Mouse (Mus musculus): Measurements from ENCODE around the gene Med7. TPM values are rescaled to one million over a fixed set of nuclear protein-coding genes. Genes with fewer than 3 reads are reported as not detected.
A peak's percentile ranks its signal among the peaks of the same experiment; 100 is the strongest.
"Not testable (repeated sequence)": the region's sequence is repeated elsewhere in the genome, so short reads cannot be mapped to it uniquely, and the experiment has no call there.

Gene Med7
- polyA plus RNA-seq, 1 experiment: 7.4 TPM

DNA sequence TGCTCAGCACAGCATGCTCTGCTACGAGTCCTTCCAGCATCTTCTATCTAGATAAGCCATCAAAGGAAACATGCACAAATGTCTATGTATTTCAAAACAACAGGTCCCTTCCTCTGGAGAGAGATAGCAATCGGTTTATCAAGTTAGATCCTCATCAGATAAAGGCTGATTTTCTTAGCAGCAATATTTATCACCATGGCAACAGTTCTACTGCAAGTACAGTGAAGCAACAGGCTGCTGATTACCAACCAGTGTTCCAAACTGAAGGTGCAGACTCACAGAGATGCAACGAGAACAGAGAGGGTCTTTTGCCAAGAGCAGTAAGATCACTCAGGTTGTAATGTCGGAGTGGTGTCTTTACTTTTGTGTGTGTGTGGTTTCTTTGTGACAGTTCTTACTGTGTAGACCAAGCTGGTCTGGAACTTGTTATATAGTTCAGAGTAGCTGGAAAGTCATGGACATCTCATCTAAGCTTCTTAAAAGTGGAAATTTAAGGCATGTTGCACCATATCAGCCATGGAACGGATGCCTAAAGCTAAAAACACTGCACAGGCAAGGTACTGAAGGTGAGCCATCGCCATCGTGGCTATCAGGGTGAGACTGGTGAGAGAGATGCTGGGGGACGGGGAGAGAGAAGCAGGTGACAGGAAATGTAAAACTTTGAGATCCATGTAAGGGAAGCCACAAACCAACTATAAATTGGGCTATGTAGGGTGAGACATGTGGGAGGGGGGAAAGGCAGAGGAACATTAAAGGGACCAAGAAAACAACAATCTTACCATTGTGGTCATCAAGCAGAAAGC is 15.4 kb upstream of the Med7 start:
- DNase-seq (ENCODE audit: low read depth, low spot score): no peak

DNA sequence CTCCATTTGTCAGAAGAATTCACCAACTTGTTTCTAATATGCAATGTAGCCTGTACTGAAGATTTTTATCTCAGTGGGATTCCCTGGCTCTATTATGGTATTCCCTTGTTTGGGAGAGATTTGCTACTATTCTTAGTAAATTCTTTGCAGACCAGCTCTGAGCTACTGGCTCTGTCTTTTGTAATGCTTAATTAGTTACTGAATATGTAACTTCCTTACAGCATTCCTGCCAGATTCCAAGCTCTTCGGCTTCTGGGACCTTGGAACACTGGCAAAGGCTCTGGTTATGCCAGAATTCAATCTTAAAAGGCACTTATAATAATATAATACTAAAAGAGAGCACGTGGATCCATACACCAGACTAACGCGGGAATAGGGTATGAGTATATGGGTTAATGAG is 8.6 kb upstream of the Med7 start:
- 38% methylated on average over 4 of the region's 4 CpGs for WGBS

More for the DNA sequence above, 15.4 kb upstream of the Med7 start:
- 68% methylated on average over 8 of the region's 8 CpGs for WGBS

DNA sequence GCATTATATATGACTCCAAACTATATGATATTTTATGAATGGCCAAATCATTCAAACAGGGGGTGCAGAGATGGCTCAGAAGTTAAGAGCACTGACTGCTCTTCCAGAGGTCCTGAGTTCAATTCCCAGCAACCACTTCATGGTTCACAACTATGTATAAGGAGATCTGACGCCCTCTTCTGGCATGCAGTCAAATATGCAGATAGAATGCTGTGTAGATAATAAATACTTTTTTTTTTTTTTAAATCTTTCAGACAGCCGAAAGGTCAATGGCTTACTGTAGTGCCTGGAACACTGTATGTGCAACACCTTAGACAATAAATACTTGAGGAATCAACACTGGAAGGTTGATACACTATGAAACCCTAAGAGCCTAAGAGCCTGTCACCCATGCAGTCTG is 6.6 kb upstream of the Med7 start:
- DNase-seq (ENCODE audit: low read depth, low spot score): no peak
- 83% methylated on average over 2 of the region's 2 CpGs for WGBS

More for the DNA sequence above, 8.6 kb upstream of the Med7 start:
- DNase-seq (ENCODE audit: low read depth, low spot score): not testable (repeated sequence)

DNA sequence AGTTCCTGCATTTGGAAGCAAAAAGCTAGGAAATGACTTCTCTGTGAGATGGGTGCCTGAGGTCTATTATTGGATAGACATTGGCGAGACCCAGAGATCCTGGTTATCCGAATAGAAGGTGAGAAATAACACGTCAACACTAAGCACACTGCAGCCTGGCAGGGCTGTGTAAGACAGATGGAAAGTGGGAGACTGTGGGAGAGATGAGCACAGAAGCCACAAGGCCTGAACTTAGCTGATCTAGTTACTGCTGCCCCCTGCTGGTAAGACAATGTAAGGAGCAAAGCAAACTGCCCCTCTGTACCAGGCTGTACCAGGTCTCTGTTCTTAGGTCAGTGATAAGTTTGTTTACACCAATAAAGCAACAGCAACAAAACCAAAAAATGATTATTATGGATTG is 5.6 kb upstream of the Med7 start:
- WGBS: 41% methylated on average over 3 of the region's 3 CpGs
- peak; percentile 32 for DNase-seq (ENCODE audit: low read depth, low spot score)

DNA sequence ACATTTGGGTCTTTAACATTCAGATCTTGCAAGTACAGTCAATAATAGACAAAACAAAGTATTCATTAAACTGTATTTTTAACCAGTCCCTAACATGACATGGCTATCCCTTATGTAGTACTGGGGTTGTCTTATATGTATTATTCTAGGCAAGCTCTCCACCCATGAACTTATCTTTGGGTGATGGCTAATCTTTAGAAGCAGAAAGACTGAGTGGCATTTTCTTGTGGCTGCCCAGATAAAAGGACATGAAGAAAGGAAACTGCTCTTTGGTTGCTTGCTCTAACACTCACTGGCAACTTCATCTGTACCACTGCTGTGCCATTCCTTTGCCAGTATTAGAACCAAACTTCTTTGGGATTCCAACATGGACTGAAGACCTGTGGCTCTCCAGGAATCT is 1.4 kb upstream of the Med7 start:
- DNase-seq (ENCODE audit: low read depth, low spot score): no peak

DNA sequence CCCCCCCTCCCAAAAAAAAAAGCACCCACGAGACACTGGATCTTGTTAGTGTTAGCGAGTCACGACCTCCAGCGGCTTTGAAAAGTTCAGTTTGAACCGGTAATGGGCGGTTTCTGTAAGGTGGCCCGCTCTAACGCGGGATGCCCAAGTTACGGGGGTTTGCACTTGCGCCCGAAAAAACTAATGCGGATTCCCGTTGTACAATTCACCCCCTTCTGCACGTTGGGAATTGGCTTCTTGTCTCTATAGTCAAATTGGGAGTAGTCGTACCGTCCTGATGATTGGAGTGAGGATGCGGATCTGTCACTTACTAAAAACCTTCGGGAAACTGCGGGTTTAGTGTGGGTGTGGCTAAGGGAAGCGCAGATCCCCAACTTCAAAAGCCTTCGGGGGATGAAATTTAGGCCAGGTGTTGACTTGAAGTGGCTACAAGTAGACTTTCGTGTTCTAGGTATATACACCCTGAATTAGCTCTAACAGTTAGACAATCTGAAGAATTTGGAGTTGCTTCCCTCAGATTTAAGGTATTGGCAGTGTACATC is 805 bp downstream of the Med7 start:
- DNase-seq (ENCODE audit: low read depth, low spot score): peak; percentile 22
- 3% methylated on average over 23 of the region's 23 CpGs for WGBS

DNA sequence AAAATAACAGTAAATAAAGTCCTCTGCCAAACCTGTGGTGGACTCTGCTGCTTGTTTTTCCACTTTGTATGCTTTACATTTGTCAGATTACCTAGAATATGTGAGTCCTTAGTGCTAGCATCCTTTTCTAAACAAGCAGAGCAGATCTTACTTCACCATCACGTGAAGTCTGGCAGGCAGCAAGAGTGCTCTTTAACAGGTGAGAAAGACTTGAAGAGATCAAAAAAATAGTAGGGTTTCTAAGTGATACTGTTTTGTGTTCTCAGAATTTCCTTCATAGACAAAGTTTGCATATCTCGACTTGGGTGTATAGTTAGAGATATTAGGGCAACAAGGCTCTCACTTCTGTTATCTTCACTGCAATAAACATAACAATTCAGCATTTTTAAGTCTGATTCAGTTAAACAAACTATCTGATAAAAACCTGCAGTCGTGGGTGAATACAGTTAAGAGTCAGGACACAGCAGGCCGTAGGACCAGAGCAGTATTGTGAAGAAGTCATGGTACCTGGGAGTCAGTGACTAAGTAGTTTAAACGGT is 2.3 kb downstream of the Med7 start:
- no peak for DNase-seq (ENCODE audit: low read depth, low spot score)
- 71% methylated on average over 5 of the region's 5 CpGs for WGBS

DNA sequence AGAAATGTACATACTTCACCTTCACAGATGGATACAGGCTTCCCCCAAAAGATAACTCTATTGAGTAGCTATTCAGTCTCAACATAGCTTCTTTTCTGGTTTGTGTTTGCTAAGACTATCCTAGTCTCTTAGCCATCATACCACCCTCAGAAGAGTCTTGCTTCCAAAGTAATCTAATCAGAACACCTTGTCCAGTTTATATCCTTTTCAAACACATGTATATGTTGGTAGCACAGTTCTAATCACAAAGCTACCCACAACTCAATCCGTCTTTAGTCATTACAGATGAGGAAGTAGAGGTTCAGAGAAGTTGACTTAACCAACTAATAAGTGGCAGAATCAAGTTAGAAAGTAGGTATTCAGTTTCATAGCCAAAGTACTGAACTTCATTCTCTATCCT is 5.0 kb downstream of the Med7 start:
- no peak for DNase-seq (ENCODE audit: low read depth, low spot score)
- 81% methylated on average over 1 of the region's 1 CpGs for WGBS

DNA sequence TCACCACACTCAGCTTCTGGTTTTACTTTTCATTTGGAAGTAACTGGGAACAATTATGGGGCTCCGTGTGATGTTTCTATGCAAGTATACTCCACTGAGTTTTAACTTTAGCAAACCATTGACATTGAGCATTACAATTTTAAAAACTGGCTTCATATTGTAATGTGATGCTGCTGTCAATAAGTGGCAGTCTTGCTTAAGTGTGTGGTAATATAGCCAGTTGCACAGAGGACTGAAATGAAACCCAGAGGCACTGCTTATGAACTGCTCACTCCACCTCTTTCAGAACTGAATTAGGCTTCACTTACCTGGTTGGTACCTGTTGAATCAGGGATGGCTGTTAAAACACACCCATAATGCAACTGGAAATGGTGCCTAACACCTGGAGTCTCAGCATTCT is 6.4 kb downstream of the Med7 start:
- DNase-seq (ENCODE audit: low read depth, low spot score): no peak
- 86% methylated on average over 1 of the region's 1 CpGs for WGBS

DNA sequence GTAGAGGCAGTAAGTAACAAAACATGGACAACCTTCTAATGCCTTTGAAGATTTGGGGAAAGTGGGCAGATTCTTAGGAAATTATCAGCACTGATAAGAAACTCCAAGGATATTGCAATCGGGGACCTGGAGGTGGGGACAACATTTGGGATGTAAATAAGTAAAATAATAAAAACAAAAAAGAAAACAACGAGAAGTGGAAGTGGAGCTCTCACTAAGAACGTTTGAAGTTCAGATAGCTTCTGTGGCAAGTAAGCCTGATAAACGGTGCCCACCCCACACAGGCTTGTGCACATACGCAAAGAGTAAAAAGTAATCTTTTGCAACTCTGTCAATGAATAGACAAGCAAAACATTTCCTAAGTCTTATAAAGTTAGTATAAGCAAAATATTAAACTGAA is 7.3 kb downstream of the Med7 start:
- WGBS: 81% methylated on average over 5 of the region's 5 CpGs

DNA sequence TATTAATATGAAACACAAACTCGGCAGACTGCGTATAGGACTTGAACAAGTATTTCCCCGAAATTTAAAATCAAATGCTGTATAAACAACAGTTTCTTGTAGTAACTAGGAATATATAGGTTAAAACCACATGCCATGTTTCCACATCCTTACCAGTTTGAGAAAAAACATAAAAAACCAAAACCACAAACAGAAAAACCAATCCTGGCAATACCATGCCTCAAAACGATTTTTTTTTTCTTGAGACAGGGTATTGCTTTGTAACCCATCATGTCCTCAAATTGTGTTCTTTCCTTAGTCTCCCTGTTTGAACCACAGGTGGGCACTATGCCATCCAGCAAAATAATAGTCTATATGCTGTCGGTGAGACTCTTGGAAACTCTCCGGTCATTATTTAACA is 9.4 kb downstream of the Med7 start:
- DNase-seq (ENCODE audit: low read depth, low spot score): no peak
- 87% methylated on average over 6 of the region's 6 CpGs for WGBS

More for the DNA sequence above, 7.3 kb downstream of the Med7 start:
- no peak for DNase-seq (ENCODE audit: low read depth, low spot score)

DNA sequence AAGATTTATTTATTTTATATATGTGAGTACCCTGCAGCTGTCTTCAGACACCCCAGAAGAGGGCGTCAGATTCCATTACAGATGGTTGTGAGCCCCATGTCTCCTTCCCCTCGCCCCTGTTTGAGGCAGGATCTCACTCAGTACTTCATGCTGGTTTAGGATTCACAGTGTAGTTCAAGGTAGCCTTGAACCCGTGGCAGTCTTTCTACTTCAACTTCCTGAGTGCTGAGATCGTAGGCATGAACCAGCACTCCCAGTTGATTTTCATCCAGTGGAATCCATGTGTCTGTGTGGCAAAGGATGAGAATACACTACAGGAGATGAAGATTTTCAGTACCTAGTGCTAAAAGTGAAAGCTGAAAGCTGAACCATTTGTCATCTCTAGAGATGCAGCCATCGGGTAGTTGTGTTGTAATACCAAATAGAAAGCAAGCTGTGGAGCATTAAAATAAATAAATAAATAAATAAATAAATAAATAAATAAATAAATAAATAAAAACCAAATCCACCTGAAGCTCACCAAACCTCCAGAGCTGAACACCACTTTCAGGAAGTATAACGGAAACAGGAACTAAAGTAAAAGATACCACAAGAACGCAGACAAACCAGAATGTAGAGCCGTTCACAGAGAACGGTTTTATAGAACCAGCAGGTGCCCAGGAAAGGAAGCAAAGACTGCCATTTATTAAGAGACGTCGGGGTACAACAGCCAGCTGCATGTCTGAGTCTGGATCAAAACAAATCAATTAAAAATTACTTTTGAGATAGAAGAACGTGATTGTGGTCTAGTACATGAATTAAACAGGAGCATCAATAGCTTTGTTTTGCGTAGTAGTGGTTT is 11.1 kb downstream of the Med7 start:
- no peak for DNase-seq (ENCODE audit: low read depth, low spot score)
- 73% methylated on average over 13 of the region's 13 CpGs for WGBS

DNA sequence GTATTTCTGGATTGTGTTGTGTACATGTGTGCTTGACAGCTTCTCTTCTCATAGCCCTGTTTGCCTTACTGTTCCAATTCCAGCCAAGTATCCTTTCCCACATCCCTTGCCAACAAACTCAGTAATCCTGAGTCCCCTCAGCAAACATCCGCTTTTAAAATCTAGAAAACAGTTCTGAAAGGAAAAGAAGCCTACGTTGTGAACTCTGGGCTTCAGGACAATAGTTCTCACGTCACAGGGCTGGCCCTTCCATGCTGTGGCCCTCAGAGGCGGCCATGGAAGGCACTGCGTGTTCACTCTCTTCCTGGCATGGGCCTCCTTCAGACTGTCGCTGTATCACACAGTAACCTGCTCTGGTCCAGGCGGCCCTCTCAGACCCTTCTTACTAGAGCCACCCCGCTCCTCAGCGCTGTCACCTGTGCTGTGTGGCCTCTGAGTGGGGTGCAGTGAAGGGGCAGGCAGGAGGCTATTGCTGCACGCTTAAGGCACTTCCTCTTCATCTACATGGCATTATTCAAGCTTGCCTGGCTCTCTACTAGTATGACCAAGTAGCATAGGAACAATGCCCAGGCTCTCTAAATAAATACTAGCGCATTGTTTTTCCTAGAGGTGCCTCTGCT is 12.8 kb downstream of the Med7 start:
- WGBS: 76% methylated on average over 11 of the region's 11 CpGs
- DNase-seq (ENCODE audit: low read depth, low spot score): no peak

DNA sequence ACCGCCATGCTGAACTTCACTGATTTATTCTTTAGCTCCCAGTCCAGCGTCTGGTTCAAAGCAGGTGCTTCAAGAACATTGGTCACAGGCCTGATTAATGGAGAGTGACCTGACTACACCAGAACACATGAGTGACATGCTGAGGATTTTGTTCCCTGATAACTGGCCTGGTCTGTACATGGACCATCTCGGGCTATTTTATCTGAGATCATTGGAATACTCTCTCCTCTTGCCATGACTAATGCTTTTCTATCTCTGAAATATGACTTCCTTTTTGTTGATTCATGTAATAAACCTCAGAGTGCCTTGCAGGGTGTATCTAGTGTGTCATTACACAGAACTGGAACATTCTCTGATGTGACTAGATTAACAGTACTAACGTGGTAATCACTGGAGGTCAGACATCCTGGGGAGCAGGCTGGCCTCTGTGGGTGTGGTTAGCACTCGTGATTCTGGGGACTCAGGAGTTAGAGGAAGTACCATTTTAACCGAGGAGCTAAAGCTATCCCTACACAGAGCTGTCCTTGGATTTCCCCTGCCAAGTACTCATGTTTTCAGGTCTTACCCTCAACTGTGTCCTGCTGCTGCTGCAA is 17.8 kb downstream of the Med7 start, which contains the start of gene Havcr2:
TSS of gene Havcr2 (plus strand) at position 483 of the 593 bp plus-strand sequence.
- DNase-seq (ENCODE audit: low read depth, low spot score): no peak
- 56% methylated on average over 6 of the region's 6 CpGs for WGBS

DNA sequence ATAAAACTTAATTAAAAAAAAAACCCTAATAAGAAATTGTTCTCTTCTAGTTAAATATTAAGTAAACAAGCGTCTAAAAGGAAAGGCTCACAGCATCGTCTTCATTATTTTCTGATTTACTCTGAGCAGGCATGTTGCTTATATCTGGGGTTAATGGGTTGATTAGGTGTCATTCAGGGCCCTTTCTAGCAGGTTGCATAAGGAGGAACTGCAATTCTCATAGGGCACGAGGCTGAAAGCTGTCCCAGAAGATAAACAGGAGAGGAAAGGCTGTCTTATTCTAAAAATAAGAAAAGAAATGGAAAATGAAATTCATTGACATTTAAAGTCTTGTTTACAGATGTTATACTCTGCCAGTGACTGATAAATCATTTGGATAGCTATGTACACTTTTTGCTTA is 23.2 kb downstream of the Med7 start:
- DNase-seq (ENCODE audit: low read depth, low spot score): no peak
- 67% methylated on average over 3 of the region's 3 CpGs for WGBS

DNA sequence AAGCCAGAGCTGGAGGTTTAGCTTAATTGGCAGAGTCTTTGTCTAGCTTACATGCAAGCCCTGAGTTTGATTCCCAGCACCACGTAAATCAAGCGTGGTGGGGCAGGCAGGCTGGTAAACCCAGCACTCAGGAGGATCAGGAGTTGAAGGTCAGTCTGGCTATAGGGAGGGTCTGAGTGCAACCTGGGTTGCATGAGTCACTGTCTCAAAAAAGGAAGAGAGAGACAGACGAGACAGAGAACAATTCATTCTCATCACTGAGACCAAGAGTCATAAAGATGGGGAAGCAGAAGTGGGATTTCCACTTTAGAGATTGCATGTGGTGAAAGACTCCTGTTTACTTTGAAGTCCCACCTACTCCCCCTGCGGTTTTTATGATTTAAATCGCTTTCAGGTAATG is 24.6 kb downstream of the Med7 start:
- 47% methylated on average over 5 of the region's 5 CpGs for WGBS
- no peak for DNase-seq (ENCODE audit: low read depth, low spot score)

DNA sequence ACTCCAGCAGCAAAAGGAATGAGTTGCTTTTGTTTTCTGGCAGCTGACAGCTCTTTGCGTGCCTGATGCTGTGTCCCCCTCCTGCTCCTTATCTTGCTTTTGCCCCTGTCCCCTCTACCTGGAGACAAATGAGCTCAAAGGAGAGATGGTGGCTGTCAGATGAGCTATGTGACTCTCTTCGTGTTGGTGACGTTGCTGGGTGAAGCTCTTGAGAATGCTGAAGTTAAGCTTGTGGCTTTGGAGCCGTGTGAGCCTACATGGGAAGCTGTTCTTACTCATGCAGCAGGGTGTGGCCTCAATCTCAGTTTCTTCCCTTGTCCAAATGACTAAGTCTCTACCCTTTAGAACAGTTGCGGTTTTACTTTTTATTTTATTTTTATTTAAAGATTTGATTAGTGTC is 25.2 kb downstream of the Med7 start:
- DNase-seq (ENCODE audit: low read depth, low spot score): no peak
- 42% methylated on average over 5 of the region's 5 CpGs for WGBS

DNA sequence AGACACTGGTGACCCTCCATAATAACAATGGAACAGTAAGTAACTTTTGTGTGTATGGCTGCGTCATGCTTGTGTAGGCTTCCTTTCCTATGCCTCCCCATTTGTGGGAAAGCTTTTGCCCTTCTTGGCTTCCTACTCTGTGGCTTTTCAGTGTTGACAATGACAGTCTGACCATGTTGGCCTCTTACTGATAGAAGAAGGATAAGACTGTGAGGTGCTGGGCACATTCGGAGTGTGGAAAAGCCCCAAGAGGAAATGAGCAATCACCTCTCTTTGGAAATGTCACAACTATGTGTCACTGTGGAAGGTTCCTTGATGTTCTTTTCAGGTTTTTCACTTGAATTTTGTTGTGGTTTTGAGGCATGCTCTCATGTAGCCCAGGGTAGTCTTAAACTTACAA is 30.2 kb downstream of the Med7 start:
- no peak for DNase-seq (ENCODE audit: low read depth, low spot score)
- WGBS: 86% methylated on average over 2 of the region's 2 CpGs

DNA sequence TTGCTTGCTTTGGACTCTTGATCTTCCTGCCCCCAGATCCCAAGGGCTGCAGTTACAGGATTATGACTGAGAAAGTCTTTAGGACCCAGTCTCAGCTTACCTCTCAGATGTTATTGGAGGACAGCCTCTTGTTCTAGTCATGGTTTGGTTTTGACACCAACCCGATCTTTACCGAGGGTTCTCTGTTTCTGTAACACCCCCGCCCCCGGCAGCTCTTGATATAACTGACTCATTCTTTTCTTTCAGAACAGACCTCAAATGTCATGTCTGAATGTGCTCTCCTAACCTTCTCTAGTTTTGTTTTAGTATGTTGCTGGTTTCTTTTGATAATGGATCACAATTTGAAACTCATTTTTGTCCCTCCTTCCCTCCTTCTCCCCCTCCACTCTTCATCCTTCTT is 37.5 kb downstream of the Med7 start:
- DNase-seq (ENCODE audit: low read depth, low spot score): no peak
- 87% methylated on average over 4 of the region's 4 CpGs for WGBS

DNA sequence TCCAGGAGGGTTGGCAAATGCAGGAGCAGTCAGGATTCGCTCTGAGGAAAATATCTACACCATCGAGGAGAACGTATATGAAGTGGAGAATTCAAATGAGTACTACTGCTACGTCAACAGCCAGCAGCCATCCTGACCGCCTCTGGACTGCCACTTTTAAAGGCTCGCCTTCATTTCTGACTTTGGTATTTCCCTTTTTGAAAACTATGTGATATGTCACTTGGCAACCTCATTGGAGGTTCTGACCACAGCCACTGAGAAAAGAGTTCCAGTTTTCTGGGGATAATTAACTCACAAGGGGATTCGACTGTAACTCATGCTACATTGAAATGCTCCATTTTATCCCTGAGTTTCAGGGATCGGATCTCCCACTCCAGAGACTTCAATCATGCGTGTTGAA is 42.6 kb downstream of the Med7 start:
- DNase-seq (ENCODE audit: low read depth, low spot score): no peak

More for the DNA sequence above, 42.6 kb downstream of the Med7 start:
- WGBS: 83% methylated on average over 9 of the region's 9 CpGs
